Mouse (Mus musculus): ENCODE results near the gene Olfr1196.
"Not testable (repeated sequence)": the region's sequence is repeated elsewhere in the genome, so short reads cannot be mapped to it uniquely, and the experiment has no call there.

Olfr1196 gene

DNA sequence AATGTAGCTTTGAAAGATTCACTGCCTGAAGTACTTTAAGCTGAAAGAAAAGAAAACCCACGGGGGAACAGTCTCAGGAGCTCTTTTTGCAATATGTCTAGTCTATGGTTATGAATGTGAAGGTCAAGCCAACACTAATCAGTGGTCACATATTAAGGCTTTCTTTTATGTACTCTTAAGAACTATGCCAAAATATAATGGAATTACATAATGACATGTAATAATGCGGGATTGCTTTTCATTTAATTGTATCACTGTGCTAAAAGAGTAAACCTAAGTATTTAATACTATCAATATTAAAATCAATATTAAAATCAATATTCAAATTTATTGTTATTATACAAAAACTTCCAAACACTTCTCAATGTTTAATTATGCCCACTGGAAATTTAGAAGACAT is at the start of gene Olfr1196:
TSS of gene Olfr1196 (minus strand) at position 101 of the 400 bp plus-strand sequence.
- in situ Hi-C loops (cut with MboI, MseI) = loop anchor here in 1 of 2 experiments (5.0 kb wide), 1 partner anchor 57 kb away; the partner anchor contains the start of gene Olfr1192-ps1

DNA sequence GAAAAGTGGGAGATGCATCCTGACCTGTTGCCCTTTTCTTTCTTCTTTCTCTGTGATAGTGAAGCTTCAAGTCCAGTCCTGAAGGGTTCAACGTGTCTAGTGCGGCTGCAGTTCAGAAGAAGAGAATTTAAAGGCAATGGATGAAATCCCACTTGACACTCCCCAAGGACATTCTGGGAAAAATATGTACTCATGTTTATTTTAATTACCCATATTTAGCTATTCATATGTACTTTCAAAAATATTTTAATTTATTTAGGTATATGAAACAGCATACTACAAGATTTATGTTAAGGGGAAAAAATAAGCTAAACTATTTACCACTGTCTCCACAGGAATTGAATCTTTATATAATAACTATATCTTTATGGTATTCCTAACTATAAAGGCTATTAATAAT is 46.9 kb upstream of the Olfr1196 start, which contains the start of gene Olfr1198:
TSS of gene Olfr1198 (minus strand) at position 101 of the 400 bp plus-strand sequence.
- in situ Hi-C loops (cut with MboI, MseI) = no loop called here

DNA sequence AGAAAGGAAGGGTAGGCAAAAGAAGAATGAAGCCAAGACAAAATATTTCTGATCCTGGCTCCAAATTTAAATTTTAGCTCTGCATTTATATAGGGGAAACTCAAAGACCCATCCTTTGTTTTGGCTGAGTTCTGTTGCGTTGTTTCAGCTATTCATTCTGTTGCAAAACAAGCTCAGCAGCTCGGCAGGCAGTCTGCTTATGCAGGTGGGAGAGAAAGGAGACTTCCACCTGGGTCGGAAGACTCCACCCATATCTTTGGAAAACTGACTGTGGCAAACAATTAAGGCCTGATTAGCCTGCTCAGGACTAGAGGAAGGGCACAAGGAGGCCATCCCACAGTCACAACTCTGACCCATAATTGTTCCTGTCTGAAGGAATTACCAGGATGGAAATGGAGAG is 39.0 kb upstream of the Olfr1196 start:
- in situ Hi-C loops (cut with MboI, MseI) = no loop called here

DNA sequence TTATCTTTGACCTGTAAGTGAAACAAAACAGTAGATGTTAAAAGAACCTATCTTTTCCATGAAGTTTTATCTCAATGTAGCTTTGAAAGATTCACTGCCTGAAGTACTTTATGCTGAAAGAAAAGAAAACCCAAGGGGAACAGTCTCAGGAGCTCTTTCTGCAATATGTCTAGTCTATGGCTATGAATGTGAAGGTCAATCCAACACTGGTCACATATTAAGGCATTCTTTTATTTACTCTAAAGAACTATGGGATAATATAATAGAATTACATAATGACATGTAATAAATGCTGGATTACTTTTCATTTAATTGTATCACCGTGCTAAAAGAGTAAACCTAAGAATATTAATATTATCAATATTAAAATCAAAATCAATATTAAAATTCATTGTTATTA is 27.9 kb upstream of the Olfr1196 start, which contains the start of gene Olfr1197:
TSS of gene Olfr1197 (minus strand) at position 101 of the 400 bp plus-strand sequence.
- in situ Hi-C loops (cut with MboI, MseI) = no loop called here

DNA sequence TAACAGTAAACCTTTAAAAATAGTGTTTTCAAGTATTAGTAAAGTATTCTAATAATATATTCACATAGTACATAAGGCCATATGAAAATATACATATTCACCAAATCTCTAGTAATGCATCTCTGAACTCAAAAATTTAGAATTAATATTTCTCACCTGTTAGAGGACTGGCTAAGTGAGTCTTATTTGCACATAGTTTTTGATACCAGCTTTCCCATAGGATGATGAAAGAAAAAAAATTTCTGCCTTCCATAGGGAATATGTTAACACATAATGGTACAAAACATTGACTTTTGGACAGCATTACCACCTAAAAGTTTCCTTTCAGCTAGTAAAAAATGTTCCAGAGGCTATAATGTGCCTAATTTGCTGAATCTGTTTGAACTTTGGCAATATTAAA is 15.3 kb downstream of the Olfr1196 start, which contains the start of gene Olfr1195:
TSS of gene Olfr1195 (minus strand) at position 101 of the 400 bp plus-strand sequence.
- in situ Hi-C loops (cut with MboI, MseI) = no loop called here

DNA sequence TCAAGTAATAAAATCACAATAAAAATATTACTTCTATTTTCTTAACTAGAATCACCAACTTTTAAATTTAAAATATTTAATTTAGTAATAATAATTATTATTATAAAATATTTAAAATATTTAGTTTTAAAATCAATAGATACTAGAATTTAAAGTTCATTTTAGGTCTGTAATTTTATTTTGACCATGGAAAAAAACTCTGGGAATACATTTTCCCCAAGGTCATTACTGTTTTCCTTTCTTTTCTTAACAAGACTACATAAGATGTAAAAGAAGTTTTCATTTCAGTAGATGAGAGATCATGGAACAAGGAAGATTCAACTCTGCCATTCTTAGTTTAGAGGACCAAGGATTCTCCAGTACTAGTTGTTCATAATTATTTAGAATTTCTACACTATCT is 29.1 kb downstream of the Olfr1196 start, which contains the start of gene Olfr1193:
TSS of gene Olfr1193 (plus strand) at position 301 of the 400 bp plus-strand sequence.
- in situ Hi-C loops (cut with MboI, MseI) = not testable (repeated sequence)

DNA sequence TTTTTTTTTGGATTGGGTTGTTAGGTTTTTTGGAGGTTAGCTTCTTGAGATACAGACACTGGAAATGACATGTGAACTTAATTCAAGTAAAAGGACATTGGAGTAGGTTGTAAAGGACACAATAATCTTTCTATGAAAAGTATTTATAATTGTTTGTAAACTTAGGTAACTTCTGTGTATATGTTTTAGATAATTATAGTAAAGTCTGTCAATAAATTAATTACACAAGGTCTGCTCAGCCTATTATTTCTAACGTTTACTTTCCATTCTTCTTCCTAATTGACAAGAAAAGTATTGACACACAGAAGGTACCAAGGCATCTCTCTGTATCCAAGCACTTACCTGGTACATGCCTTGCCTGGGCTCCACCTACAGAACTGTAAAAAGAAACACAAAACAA is 56.2 kb downstream of the Olfr1196 start, which contains the start of gene Olfr1192-ps1:
TSS of gene Olfr1192-ps1 (plus strand) at position 301 of the 400 bp plus-strand sequence.
- in situ Hi-C loops (cut with MboI, MseI) = loop anchor here in 1 of 2 experiments (5.0 kb wide), 1 partner anchor 54 kb away; the partner anchor contains the start of gene Olfr1196

Data from T-helper 17 cell (primary cell).